Mouse (Mus musculus): ENCODE results near the gene Ccdc184. TPM values are rescaled to one million over a fixed set of nuclear protein-coding genes. Genes with fewer than 3 reads are reported as not detected.

The Ccdc184 gene
- total RNA-seq (2023) = not detected

GRCm38 (mm10) chr15:98166963-98167644, at the start of gene Ccdc184:
Gene Ccdc184, plus strand, starts transcription at chr15:98167158.

GRCm38 (mm10) chr15:98165525-98165924, 1.4 kb upstream of the Ccdc184 start, which contains the start of gene Asb8:
Gene Asb8, minus strand, starts transcription at chr15:98165625.

GRCm38 (mm10) chr15:98195442-98195841, 28.5 kb downstream of the Ccdc184 start, which contains the start of gene Olfr288:
Gene Olfr288, minus strand, starts transcription at chr15:98195542.

Other genes with a start within 250 kb of the Ccdc184 start
- 10 to 100 TPM; 23.1 to 27.8 TPM for gene Tmem106c, start 203.0 kb upstream of the Ccdc184 start, total RNA-seq (2023)
- gene Col2a1, start 162.5 kb upstream of the Ccdc184 start, total RNA-seq (2023) = under 1 TPM in 1 of 2 experiments, not detected in 1; 0.15 TPM
- 1 to 10 TPM; 5.6 to 6.6 TPM for gene Pfkm, start 74.6 kb upstream of the Ccdc184 start, total RNA-seq (2023)
- 10 to 100 TPM; 37.6 to 39.5 TPM for gene Senp1, start 73.4 kb upstream of the Ccdc184 start, total RNA-seq (2023)
- 10 to 100 TPM; 23.3 to 23.4 TPM for gene Asb8, start 1.5 kb upstream of the Ccdc184 start, total RNA-seq (2023)
- gene Olfr288, start 28.4 kb downstream of the Ccdc184 start, total RNA-seq (2023) = not detected
- not detected for gene Gm44579, start 53.8 kb downstream of the Ccdc184 start, total RNA-seq (2023)
- not detected for gene Olfr287, start 53.9 kb downstream of the Ccdc184 start, total RNA-seq (2023)
- not detected for gene Olfr286, start 67.3 kb downstream of the Ccdc184 start, total RNA-seq (2023)
- gene H1fnt, start 90.1 kb downstream of the Ccdc184 start, total RNA-seq (2023) = not detected
- gene Zfp641, start 129.0 kb downstream of the Ccdc184 start, total RNA-seq (2023) = under 1 TPM; 0.16 to 0.30 TPM
- not detected for gene Olfr285, start 150.2 kb downstream of the Ccdc184 start, total RNA-seq (2023)
- gene Olfr284, start 173.8 kb downstream of the Ccdc184 start, total RNA-seq (2023) = not detected
- not detected for gene Olfr283, start 213.8 kb downstream of the Ccdc184 start, total RNA-seq (2023)

All from monocyte, adult 59 days (primary cell).